8 mouse cellular contexts compared by ENCODE assay signal in genomic region chr1:22805025-22805725, GRCm38 (mm10). TPM values are rescaled to one million over a fixed set of nuclear protein-coding genes. Genes with fewer than 3 reads are reported as not detected.
DNase-seq lines count a peak whose midpoint lies in the region; ATAC-seq and TF ChIP-seq lines count a peak whose summit lies in the region.

No protein-coding gene starts in this region.

- DNase-seq in kidney, adult 18-20 months: peak; percentile 3
- DNase-seq in kidney, adult 8-10 months: no peak
- no peak for DNase-seq in ES-E14 (ENCODE audit: low read depth, low spot score)
- DNase-seq in embryonic facial prominence, embryonic 11.5 days (ENCODE audit: low spot score): peak; percentile 6
- DNase-seq in hindbrain, embryonic 14.5 days (ENCODE audit: low spot score): no peak
- no peak for DNase-seq in liver, embryonic 14.5 days (ENCODE audit: low read depth in 3 of 3, low spot score in 3 of 3)
- no peak for DNase-seq in embryo, embryonic 9.5 days (ENCODE audit: extremely low spot score)

- peak overlapping the region; percentile 90 for H3K4me2 ChIP-seq in embryonic facial prominence, embryonic 11.5 days (ENCODE audit: low read depth, low read length)
- H3K4me2 ChIP-seq in hindbrain, embryonic 14.5 days (replicated peaks): peak overlapping the region; percentile 83
- H3K4me2 ChIP-seq in liver, embryonic 14.5 days (ENCODE audit: low read depth): peak overlapping the region; percentile 51
- peak overlapping the region; percentile 88 for H3K4me2 ChIP-seq in stomach, embryonic 14.5 days (replicated peaks; ENCODE audit: low read depth, low read length)

- ATAC-seq in embryonic facial prominence, embryonic 11.5 days (replicated peaks; ENCODE audit: insufficient number of reproducible peaks, low FRiP score, low TSS enrichment, low read depth): peak; percentile 72
- ATAC-seq in hindbrain, embryonic 14.5 days (ENCODE audit: low FRiP score): peak; percentile 49
- ATAC-seq in liver, embryonic 14.5 days (ENCODE audit: insufficient read depth): no peak
- ATAC-seq in stomach, embryonic 14.5 days (ENCODE audit: insufficient number of reproducible peaks, insufficient read depth, low FRiP score, low read depth): peak; percentile 30

- no peaks in the 10 kb centered on the region for H3K9me3 ChIP-seq in ES-E14 (ENCODE audit: control insufficient read depth, insufficient read depth, low read depth, low read length)
- no peaks in the 10 kb centered on the region for H3K9me3 ChIP-seq in embryonic facial prominence, embryonic 11.5 days (replicated peaks; ENCODE audit: control insufficient read depth, low read length)
- H3K9me3 ChIP-seq in hindbrain, embryonic 14.5 days (ENCODE audit: control insufficient read depth, low read length): no peaks in the 10 kb centered on the region
- no peaks in the 10 kb centered on the region for H3K9me3 ChIP-seq in liver, embryonic 14.5 days (ENCODE audit: control insufficient read depth, low read length)
- H3K9me3 ChIP-seq in stomach, embryonic 14.5 days (ENCODE audit: control insufficient read depth, low read depth, low read length): no peaks in the 10 kb centered on the region

- 7% methylated on average over 15 of the region's 15 CpGs for WGBS in embryonic facial prominence, embryonic 11.5 days
- WGBS in hindbrain, embryonic 14.5 days: 8% methylated on average over 11 of the region's 15 CpGs
- WGBS in liver, embryonic 14.5 days (ENCODE audit: insufficient replicate concordance): 7% methylated on average over 15 of the region's 15 CpGs
- 5% methylated on average over 15 of the region's 15 CpGs for WGBS in stomach, embryonic 14.5 days

- TF ChIP-seq CTCF in liver, embryonic 14.5 days (IDR thresholded peaks at IDR 0.05; ENCODE audit: low read depth): no peak

- H3K27me3 ChIP-seq in embryonic facial prominence, embryonic 11.5 days (ENCODE audit: control insufficient read depth, insufficient read depth, low read length): peaks cover 2% of the 10 kb centered on the region; the same call in 1 of the 2 replicates
- no peaks in the 10 kb centered on the region for H3K27me3 ChIP-seq in hindbrain, embryonic 14.5 days (ENCODE audit: control insufficient read depth, insufficient read depth, low read length)
- peaks cover 15% of the 10 kb centered on the region for H3K27me3 ChIP-seq in liver, embryonic 14.5 days (ENCODE audit: control insufficient read depth, insufficient read depth, low read length)
- no peaks in the 10 kb centered on the region for H3K27me3 ChIP-seq in stomach, embryonic 14.5 days (ENCODE audit: control insufficient read depth, insufficient read depth, low read length)

- no peaks in the 10 kb centered on the region for H3K36me3 ChIP-seq in ES-E14 (ENCODE audit: control insufficient read depth, insufficient read depth, low read length, poor library complexity, severe bottlenecking)
- no peaks in the 10 kb centered on the region for H3K36me3 ChIP-seq in embryonic facial prominence, embryonic 11.5 days (replicated peaks; ENCODE audit: control insufficient read depth, insufficient read depth, low read depth, low read length)
- H3K36me3 ChIP-seq in hindbrain, embryonic 14.5 days (replicated peaks; ENCODE audit: control insufficient read depth, insufficient read depth): no peaks in the 10 kb centered on the region
- H3K36me3 ChIP-seq in liver, embryonic 14.5 days (replicated peaks; ENCODE audit: control insufficient read depth, insufficient read depth, low read depth): no peaks in the 10 kb centered on the region
- H3K36me3 ChIP-seq in stomach, embryonic 14.5 days (ENCODE audit: control insufficient read depth, insufficient read depth, low read length): no peaks in the 10 kb centered on the region

- peaks cover 0 to 4% of the 10 kb centered on the region in 2 experiments; a peak in 1 of 4 replicates for H3K4me1 ChIP-seq in ES-E14 (ENCODE audit: control insufficient read depth in 2 of 2, insufficient read depth in 2 of 2, low read length in 2 of 2, poor library complexity in 1 of 2)
- H3K4me1 ChIP-seq in embryonic facial prominence, embryonic 11.5 days (ENCODE audit: control insufficient read depth, insufficient read depth, low read length): peaks cover 3% of the 10 kb centered on the region; the same call in 1 of the 2 replicates
- H3K4me1 ChIP-seq in hindbrain, embryonic 14.5 days (replicated peaks; ENCODE audit: control insufficient read depth, insufficient read depth, low read length): peaks cover 25% of the 10 kb centered on the region
- H3K4me1 ChIP-seq in liver, embryonic 14.5 days (replicated peaks; ENCODE audit: control insufficient read depth in 2 of 2, insufficient read depth in 2 of 2, low read length in 1 of 2): no peaks in the 10 kb centered on the region
- no peaks in the 10 kb centered on the region for H3K4me1 ChIP-seq in stomach, embryonic 14.5 days (ENCODE audit: control insufficient read depth, insufficient read depth, low read length)

- peak overlapping the region; percentile 53; the same call in 1 of the 2 replicates for H3K9ac ChIP-seq in ES-E14 (ENCODE audit: insufficient read depth, low read depth, low read length, poor library complexity, severe bottlenecking)
- peak overlapping the region; percentile 81 for H3K9ac ChIP-seq in embryonic facial prominence, embryonic 11.5 days (replicated peaks; ENCODE audit: low read length)
- H3K9ac ChIP-seq in hindbrain, embryonic 14.5 days: peak overlapping the region; percentile 98
- no peak overlapping the region for H3K9ac ChIP-seq in liver, embryonic 14.5 days (replicated peaks)
- peak overlapping the region; percentile 39; the same call in 1 of the 2 replicates for H3K9ac ChIP-seq in stomach, embryonic 14.5 days (replicated peaks; ENCODE audit: low read depth, low read length)

- peak overlapping the region; percentile 71 to 72 for H3K4me3 ChIP-seq in ES-E14 (ENCODE audit: insufficient read depth in 1 of 2, low read depth in 1 of 2, low read length in 2 of 2, poor library complexity in 1 of 2, severe bottlenecking in 1 of 2)
- peak overlapping the region; percentile 67 for H3K4me3 ChIP-seq in embryonic facial prominence, embryonic 11.5 days (ENCODE audit: low read depth, low read length)
- H3K4me3 ChIP-seq in hindbrain, embryonic 14.5 days (replicated peaks; ENCODE audit: low read length): peak overlapping the region; percentile 81
- peak overlapping the region; percentile 5 to 35; a peak in 3 of 4 replicates for H3K4me3 ChIP-seq in liver, embryonic 14.5 days (ENCODE audit: insufficient read depth in 1 of 2, low read depth in 2 of 2, low read length in 2 of 2)
- peak overlapping the region; percentile 40 for H3K4me3 ChIP-seq in stomach, embryonic 14.5 days (ENCODE audit: low read depth, low read length)

- no peak overlapping the region for H3K27ac ChIP-seq in ES-E14 (ENCODE audit: insufficient read depth, low read depth, low read length, poor library complexity, severe bottlenecking)
- no peak overlapping the region for H3K27ac ChIP-seq in embryonic facial prominence, embryonic 11.5 days (replicated peaks; ENCODE audit: low read depth, low read length)
- peak overlapping the region; percentile 92 for H3K27ac ChIP-seq in hindbrain, embryonic 14.5 days
- no peak overlapping the region for H3K27ac ChIP-seq in liver, embryonic 14.5 days
- H3K27ac ChIP-seq in stomach, embryonic 14.5 days (ENCODE audit: low read length): no peak overlapping the region

- in situ Hi-C loops in ES-E14 (cut with MboI; ENCODE audit: low sequenced_read_pairs in 2 of 2, unreplicated experiment in 2 of 2): no loop called here

- TF ChIP-seq EP300 in liver, embryonic 14.5 days (IDR thresholded peaks at IDR 0.05; ENCODE audit: low read depth): no peak

TF ChIP-seq in ES-E14, 5 proteins besides CTCF, POLR2A, EP300 and RAD21:
- TF ChIP-seq HCFC1 (IDR thresholded peaks at IDR 0.05; ENCODE audit: borderline replicate concordance, insufficient read depth, low read length): no peak
- TF ChIP-seq MAFK (IDR thresholded peaks at IDR 0.05; ENCODE audit: insufficient read depth, low read depth, low read length): no peak
- TF ChIP-seq CHD2 (IDR thresholded peaks at IDR 0.05; ENCODE audit: low read depth, low read length): no peak
- no peak for TF ChIP-seq ZC3H11A (IDR thresholded peaks at IDR 0.05; ENCODE audit: borderline replicate concordance, low read depth, low read length)
- TF ChIP-seq ZNF384 (IDR thresholded peaks at IDR 0.05; ENCODE audit: low read depth, low read length): no peak
TF ChIP-seq in ES-E14: peak in this region for 0.

RNA-seq across cellular contexts. Expression of gene Rims1, which starts 0.6 kb away (rescaled TPM):
- total RNA-seq in ES-E14 (2012; rRNA removed): 1.4 and 2.2 TPM in 2 replicates
- polyA plus RNA-seq in embryonic facial prominence, embryonic 11.5 days (2014; fragmentation: Nextera tagmentation; extraction: Ambion mirVana): 2.0 and 2.6 TPM in 2 replicates
- polyA plus RNA-seq in hindbrain, embryonic 14.5 days (2014; fragmentation: Nextera tagmentation; extraction: Ambion mirVana): 23.9 and 24.5 TPM in 2 replicates
- 0.02 TPM in 1 of 2 replicates, not detected in the other for polyA plus RNA-seq in liver, embryonic 14.5 days (2012; rRNA removed)
- polyA plus RNA-seq in liver, embryonic 14.5 days (2014; fragmentation: Nextera tagmentation; extraction: Ambion mirVana): not detected in 2 replicates
- 9.2 and 9.3 TPM in 2 replicates for polyA plus RNA-seq in stomach, embryonic 14.5 days (2014; fragmentation: Nextera tagmentation; extraction: Ambion mirVana)

Comparison
In these comparisons a context has a peak if more than half of its experiments do, and no peak if none do; other contexts are left out.
1. DNase-seq: peak in kidney, adult 18-20 months (single experiment) and embryonic facial prominence, embryonic 11.5 days (single experiment); none in kidney, adult 8-10 months (0 of 2), ES-E14 (single experiment), hindbrain, embryonic 14.5 days (single experiment), liver, embryonic 14.5 days (0 of 3) and embryo, embryonic 9.5 days (single experiment).
2. H3K4me3 ChIP-seq: peak in every context shown above with its lines; median percentile 81 in hindbrain, embryonic 14.5 days; 72 in ES-E14; 67 in embryonic facial prominence, embryonic 11.5 days; 40 in stomach, embryonic 14.5 days; 20 in liver, embryonic 14.5 days.
3. Peak in every context shown above with its lines, with median percentiles within 50 percentile points of each other: H3K4me2 ChIP-seq.